Mouse (Mus musculus) T-cell, adult 2 months (primary cell): ENCODE measurements around the gene Gpn3.
"Not testable (repeated sequence)": the region's sequence is repeated elsewhere in the genome, so short reads cannot be mapped to it uniquely, and the experiment has no call there.

Experiments
- DNase-seq: peaks from one replicate; pipeline ENCODE4 v3.0.0; 2022; ENCODE audit warnings: low spot score

The Gpn3 gene

DNA sequence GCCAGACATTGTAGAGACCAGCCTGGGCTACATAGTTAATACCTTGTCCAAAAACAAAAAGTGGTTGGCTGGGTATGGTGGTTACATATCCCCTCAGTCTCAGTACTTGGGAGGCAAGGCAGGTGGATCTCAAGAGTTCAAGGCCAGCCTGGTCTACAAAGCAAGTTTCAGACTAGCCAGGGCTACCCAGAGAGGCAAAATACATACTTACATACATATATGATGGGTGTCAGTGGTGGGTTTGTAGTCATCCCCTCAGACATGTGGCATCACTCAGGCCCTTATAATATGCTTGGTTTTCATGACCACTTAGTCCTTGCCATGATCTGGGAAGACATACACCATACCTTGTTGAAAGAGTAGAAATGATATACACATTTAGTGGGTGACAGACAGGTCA is 19.0 kb downstream of the Gpn3 start:
- no peak for DNase-seq

DNA sequence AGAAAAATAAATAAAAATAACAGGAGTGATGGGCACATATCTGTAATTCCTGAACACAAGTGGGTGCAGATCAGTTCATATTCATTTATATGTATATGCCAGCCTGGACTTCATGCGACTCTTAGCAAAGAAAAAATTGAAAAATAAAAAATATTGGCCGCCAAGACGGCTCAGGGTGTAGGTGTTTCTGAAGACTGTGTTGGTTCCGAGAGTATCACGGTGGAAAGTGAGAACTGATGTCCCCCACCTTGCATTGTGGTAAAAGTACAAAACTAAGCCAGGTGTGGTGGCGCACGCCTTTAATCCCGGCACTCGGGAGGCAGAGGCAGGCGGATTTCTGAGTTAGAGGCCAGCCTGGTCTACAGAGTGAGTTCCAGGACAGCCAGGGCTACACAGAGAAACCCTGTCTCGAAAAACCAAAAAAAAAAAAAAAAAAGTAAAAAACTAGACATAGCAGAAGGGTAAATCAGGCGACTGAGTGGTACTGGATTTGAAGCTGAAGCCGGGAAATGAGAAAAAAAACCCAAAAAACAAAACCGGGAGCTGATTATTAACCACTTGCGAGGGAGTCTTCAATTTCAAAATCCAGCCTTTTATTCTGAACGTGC is 19.6 kb downstream of the Gpn3 start:
- DNase-seq: no peak

DNA sequence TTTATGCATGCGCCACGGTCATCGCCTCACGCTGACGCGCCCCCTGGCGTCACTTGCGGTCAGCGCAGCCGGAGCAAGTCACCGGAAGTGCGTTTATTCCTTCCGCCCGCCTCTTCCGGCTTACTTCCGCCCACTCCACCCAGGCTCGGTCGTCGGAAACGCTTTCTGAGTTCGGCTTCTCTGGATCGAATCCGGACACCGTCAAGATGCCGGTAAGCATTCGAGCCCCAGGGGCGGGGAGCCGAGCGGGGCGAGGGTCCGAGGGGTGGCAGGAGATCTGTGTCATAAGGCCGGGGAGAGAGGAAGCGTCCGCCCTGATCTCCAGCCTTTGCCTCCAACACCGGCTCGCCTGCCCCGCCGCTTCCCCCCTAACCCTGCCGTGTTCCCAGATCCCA is 20.1 kb downstream of the Gpn3 start, which contains the start of gene Arpc3:
Gene Arpc3, plus strand, starts transcription at position 93 of the 395 bp plus-strand sequence.
- peak; percentile 92 for DNase-seq

DNA sequence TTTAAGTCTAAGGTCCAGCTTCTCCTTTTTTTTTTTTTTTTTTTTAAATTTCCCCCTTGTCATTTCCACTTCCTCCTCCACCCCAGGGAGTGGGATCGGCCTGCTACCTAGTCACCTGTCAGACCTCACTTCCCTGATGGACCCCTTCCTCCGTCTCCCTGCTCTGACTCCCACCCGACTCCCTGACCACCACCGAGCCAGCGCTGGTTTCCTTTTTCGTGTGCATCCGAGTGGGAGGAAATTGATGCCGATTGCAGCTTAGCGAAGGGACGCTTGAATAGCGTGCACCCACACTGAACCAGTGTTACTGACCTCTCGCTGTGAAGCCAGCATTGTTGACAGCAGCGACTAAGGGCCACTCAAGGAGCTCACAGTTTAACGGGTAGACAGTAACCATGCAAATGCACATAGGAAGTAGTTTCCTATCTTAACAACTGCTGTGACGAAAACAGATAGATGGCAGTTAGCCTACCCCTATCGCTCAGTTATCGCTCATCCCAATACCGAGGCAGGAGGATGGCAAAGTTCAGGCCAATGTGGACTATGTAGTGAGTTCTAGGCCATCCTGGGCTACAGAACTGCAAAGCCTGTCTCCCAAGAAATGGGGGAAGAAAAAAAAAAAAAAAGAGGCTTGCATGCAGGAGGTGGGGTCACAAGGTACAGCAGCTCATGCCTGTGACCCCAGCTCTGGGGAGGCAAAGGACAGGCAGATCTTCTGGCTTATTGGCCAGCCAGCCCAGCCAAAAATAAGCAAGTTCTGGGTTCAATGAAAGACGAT is 20.7 kb downstream of the Gpn3 start:
- DNase-seq: peak; percentile 15

DNA sequence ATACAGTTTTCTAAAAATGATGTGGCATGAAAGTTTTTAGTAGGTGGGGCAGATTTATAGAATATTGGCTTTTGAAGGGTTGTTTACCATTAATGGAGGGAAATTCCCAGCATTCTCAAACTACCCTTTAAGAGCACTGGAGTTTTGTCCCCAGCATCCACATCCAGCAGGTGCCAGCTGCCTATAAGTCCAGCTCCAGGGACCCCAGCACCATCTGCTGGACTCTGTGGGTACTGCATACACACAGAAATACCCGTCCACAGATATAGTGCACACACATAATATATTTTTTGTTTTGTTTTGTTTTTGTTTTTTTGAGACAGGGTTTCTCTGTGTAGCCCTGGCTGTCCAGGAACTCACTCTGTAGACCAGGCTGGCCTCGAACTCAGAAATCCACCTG is 22.2 kb downstream of the Gpn3 start:
- peak; percentile 77 for DNase-seq

DNA sequence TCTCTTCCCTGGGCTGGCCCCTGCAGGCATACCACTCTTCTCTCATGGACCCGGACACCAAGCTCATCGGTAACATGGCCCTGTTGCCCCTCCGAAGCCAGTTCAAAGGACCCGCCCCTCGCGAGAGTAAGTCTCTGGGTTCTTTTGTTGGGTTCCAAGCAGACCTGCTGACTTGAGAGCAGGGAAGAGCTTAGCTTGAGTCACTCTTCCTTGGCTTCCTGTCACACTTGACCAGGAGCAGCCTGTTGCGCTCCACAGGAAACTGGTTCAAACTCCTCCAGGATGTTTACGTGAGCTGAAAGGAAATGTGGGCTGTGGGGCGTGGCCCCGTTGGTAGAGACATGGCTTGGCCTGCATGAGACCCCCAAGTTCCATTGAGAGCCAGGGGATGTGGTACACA is 25.1 kb downstream of the Gpn3 start:
- DNase-seq: no peak

DNA sequence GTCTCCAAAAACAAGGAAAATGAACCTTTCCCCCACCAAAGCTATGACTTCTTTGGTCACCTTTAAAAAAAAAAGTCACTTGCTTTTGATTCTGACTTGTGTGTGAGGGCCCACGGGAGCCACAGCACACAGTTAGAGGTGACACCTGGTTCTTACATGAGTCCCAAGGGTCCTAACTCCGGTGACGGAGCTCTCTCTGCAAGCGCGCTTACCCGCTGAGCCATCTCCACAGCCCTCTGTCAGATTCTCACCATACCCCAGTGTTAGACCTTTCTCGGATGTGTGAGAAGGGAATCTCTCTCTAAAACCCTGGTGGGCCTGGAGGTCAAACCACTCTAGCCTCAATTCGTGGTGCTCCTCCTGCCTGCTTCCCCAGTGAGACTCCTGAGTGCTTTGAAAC is 25.8 kb downstream of the Gpn3 start:
- no peak for DNase-seq

DNA sequence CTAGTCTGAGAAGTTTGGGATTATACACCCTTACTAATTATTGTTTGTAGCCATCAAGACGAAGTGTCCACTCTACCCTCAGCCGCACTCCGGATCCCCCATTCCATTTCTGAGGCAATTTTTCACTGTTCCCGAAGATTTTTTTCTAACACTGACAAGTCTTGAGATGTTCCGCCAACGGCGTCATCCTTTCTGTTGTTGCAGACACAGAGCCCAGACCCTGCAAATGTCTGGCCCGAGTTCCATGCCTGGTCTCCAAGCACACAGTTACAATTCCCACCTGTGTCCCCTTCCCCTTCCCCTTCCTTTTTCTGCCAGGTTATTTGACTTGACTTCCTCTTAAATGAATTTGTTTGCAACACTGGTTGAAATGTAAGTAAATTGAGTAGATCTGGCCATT is 28.2 kb downstream of the Gpn3 start:
- DNase-seq: no peak

DNA sequence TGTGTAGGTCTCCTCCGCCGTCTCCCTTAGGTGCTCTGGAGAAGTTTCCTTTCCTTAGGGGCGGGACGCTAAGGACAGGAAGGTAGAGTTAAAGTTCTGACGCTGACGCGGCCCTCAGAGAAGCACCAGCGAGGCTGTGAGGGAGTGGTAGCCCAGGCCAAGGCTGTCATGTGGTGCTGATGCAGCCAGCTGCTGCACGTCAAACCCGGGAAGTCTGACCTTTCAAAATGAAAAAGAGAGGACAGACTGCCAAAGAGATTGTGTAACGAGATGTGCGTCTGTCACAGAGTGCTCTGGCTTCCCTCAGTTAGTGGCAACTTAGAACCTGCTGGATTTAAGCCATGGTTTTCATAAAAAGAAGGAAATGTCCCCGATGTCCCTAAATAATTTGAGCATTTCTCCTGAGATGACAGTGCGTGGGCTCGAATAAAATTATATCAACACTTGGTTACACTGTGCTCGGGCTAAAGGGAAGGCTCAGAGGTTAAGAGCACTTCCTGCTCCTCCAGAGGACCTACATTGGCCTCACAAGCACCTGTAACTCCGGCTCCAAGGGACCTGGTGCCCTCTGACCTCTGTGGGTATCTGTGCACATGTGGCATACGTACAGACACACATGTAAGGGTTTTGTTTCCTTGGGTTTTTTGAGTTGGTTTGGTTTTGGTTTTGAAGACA is 29.1 kb downstream of the Gpn3 start:
- DNase-seq: no peak

DNA sequence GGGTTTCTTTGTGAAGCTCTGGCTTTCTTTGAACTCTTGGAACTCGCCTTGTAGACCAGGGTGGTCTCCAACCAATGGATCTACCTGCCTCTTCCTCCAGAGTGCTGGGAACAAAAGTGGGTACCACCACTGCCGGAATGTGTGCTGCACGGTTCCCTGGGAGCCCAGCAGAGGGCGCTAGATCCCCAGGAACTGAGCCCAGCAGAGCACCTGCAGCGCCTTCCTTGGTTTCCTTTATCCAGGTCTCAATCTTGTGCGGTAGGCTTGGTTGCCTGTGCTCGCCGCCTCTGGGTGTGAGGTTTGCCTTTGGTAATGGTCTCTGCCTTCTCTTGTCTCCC is 29.6 kb downstream of the Gpn3 start:
- DNase-seq: peak; percentile 66

DNA sequence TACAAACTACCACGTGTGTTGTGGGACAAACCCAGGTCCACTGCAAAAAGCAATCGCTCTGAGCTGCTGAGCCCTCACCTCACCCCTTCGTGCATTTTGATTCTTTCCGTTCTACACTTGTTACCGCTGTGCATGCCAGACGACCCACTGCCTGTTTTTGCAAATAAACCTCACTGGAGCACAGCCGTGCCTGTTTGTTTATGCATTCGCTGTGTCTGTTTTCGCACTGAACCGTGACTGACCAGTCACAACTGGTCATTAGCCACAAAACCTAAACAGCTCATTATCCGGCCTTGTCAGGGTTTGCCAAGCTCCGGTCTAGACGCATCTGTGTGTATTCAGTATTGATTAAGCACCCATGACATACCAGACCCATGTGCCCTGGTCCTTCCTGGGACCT is 30.5 kb downstream of the Gpn3 start:
- no peak for DNase-seq

DNA sequence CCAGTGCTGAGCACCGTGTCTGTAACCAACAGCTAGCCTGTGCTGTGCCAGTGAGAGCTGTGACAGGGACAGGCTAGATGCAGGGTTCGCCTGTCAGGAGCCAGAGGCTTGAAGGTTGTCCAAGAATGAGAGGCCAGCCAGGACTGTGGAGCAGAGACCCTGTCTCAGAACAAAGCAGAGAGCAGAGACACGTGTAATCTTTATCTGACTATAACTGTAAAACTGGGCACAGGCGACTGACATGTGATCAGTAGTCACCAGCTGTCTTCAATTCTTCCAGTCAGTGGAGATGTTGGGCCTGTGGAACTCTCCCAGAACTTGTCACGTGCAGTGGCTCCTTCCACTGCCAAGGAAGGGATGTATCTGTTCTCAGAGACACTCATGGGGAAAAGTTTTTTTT is 31.1 kb downstream of the Gpn3 start:
- no peak for DNase-seq

DNA sequence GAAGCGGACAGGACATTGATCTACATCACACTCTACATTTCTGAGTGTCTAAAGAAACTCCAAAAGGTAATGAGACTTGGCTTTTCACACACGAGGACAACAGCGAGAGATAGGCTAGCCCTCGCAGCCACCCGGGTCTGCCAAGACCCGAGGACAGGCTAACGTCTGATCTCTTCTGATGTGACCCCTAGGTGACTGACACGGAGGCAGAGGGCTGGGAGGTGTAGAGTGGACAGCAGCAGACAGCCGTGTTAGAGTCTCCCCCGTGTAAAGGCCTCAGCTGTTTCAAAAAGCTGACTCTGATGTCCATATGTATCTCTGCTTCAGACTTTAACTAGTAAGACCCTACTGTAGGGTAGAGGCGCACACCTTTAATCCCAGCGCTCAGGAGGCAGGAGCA is 31.7 kb downstream of the Gpn3 start:
- DNase-seq: no peak

DNA sequence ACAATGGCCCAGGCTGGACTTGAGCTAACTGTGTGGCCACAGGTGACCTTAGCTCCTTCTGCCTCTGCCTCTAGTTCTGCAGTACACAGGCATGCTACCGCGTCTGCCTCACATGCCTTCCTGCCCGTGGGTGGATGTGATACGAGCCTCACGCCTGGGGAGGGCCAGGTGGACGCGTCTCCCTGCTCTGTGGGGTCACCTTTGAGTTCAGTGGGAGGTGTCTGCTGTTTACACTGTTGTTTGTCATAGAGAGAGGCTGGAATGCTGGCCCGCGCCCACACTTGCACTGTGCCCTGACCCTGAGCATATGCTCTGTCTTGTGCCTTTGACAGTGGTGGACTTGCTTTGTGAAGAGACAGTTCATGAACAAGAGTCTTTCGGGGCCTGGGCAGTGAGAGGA is 33.9 kb downstream of the Gpn3 start:
- DNase-seq: no peak

DNA sequence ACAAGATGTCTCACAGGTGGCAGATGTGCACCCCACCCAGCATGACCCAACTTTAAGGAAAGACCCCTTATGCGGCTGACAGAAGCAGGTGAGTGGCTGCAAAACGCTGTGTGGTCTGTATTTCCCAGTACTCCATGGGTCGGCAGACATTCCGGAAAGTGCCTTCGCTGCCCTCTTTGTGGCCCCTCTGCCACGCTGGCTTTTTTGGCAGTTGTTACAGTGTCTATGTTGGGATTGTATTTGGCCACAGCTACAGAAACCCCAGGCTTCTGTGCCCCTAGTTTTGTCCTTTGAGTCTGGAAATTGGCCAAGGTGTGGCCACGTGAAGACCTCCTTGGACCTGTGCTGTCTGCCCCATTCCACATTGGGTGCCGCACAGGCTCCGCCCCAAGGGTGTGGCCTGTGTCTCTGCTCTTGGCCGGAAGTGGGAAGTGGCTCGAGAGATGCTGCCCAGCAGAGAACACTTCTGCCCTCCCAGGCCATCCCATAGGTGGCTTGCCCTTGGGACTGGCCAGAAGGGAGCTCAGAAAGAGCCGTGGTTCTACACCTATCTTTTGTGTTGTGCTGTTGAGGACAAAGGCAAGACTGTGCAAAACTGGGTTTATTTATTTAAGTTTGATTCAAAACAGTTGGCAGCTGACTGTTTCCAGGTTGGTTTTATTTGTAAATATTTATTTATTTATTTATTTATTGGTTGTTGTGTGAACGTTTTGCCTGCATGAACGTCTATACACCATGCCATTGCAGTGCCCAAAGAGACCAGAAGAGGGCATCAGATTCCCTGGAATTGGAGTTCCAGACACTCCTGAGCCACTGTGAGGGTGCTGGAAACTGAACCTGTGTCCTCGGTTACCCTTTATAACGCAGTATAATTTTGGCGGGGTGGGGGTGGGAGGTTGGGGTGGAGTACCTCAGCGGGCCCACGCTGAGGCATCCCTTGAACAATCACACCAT is 38.3 kb downstream of the Gpn3 start:
- no peak for DNase-seq

DNA sequence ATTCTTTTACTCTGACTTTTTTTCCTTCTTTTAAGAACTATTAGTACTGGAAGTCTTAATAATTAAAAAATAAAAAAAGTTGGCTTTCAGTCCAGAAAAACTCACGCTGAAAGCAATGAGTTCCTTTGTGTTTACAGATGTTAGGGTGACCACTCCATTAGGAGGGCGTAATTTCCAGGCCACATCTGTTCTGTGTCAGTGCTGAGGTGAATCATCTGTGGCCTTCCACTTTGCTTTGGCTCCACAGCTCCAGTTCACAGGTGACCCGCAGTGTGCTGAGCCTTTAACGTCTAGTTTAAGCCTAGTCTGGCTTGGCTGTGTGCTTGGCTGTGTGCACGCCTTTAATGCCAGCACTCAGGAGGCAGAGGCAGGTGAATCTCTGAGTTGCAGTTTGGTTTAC is 40.2 kb downstream of the Gpn3 start:
- DNase-seq: no peak

DNA sequence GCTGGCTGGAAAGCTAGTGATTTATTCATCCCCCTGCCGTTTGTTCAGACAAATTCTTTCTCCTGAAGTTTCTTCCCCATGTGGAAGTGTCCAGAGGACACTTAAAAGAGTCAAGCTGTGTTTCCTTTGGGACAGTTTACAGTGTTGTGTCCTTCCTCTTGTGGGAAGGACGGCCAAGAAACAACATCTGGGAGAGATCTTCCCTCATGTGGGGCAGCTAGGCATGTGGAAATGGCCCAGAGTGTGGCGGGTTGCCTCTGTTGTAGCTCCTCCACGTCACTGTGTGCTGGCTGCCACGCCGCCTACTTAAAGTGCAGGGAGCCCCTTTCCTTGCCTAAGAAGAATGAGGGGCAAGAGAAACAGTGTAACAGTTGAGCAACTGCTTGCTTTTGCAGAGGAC is 41.1 kb downstream of the Gpn3 start:
- no peak for DNase-seq

DNA sequence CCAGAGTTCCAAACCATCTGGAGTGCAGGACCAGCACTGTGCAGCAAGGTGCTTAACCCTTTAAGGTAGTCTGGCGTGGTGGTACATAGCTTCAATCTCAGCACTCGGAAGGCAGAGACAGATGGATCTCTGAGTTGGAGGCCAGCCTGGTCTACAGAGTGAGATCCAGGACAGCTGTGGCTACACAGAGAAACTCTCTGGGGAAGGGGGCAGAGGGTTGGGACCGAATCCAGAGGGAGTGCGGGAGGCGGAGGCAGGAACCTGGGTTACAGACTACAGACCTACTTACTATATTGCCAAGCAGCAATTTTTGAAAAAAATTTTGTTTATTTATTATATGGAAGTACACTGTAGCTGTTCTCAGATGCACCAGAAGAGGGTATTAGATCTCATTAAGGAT is 42.7 kb downstream of the Gpn3 start:
- DNase-seq: no peak

DNA sequence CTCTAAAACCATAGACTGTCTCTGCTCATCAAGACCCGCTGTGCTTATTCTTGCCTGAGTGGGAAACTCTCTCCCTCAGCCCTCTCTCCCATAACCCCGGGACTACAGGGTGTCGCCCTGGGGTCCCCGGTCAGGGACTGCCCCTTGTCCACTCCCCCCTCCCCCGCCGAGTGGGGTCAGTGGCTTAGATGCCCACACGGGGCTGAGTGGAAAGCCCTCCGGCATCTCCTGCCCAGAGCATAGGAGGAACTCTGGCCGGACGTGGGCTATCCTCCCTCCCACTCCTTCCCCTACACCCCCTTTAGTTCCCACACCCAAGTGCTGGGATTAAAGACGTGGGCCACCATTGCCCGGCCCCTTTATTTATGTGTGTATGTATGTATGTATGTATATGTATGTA is 43.8 kb downstream of the Gpn3 start:
- no peak for DNase-seq

DNA sequence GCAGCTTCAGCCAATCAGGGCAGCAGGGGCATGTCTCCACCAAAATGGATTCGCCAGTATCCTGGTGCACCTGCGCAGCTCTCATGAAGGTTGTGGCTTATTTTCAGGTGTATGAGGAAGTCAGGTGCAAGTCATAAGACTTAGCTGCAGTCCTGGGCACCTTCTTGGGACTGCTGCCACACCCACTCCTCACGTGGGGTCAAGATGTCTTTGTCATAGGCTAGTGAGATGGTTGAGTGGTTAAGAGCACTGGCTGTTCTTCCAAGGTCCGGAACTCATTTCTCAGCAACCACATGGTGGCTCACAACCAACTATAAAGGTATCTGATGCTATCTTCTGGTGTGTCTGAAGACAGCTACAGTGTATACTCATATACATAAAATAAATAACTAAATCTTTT is 49.0 kb downstream of the Gpn3 start:
- not testable (repeated sequence) for DNase-seq

DNA sequence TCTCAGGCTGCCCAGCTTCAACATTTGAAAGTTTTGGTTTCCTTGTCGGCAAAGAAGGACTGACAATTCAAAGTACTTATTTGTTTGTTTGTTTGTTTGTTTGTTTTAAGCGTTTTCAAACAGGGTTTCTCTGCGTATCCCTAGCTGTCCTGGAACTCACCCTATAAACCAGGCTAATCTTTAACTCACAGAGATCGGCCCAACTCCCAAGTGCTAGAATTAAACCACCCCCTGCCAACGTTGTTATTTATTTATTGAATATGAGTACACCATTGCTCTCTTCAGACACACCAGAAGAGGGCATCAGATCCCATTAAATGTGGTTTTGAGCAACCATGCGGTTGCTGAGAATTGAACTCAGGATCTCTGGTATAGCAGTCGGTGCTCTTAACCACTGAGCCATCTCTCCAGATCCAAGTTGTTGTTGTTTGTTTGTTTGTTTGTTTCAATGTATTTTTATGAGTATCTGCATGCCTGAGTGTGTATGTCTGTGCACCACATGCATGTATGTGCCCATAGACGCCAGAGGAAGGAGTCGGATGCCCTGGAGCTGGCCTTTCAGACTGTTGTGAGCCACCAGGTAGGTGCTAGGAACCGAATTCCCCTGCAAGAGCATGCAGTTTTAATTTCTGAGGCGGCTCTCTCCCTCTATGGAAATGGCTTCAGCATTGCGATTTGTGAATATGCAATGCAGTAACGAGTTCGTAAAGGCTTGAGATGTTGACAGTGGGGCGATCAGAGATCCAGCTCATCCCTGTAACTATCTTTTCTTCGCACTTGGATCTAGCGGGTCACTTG is 49.8 kb downstream of the Gpn3 start, which contains the start of gene Anapc7:
Gene Anapc7, plus strand, starts transcription at position 423 of the 798 bp plus-strand sequence.
- no peak for DNase-seq
